Mouse (Mus musculus): ENCODE data around the gene Rdh13.

The Rdh13 gene

GRCm38 (mm10) chr7:4445216-4445791, at the start of gene Rdh13:
Gene Rdh13 (minus strand): TSS chr7:4445649.
- peak; percentile 75 to 77 for DNase-seq

- no peak for DNase-seq
Measured at GRCm38 (mm10) chr7:4493991-4494390, 48.5 kb upstream of the Rdh13 start.

- peak in 1 of 2 experiments; percentile 18 for DNase-seq
Measured at GRCm38 (mm10) chr7:4492284-4493224, 47.1 kb upstream of the Rdh13 start.

GRCm38 (mm10) chr7:4491308-4491707, 45.9 kb upstream of the Rdh13 start:
- DNase-seq: no peak

GRCm38 (mm10) chr7:4482281-4482680, 36.8 kb upstream of the Rdh13 start:
- no peak for DNase-seq

- peak in 1 of 2 experiments; percentile 31 for DNase-seq
Measured at GRCm38 (mm10) chr7:4479674-4480073, 34.2 kb upstream of the Rdh13 start.

- no peak for DNase-seq
Measured at GRCm38 (mm10) chr7:4478796-4479291, 33.4 kb upstream of the Rdh13 start.

- no peak for DNase-seq
Measured at GRCm38 (mm10) chr7:4478021-4478795, 32.8 kb upstream of the Rdh13 start.

GRCm38 (mm10) chr7:4473940-4474339, 28.5 kb upstream of the Rdh13 start:
- no peak for DNase-seq

- DNase-seq: peak; percentile 40 to 46
Measured at GRCm38 (mm10) chr7:4471179-4471555, 25.7 kb upstream of the Rdh13 start.

- peak; percentile 29 to 33 for DNase-seq
Measured at GRCm38 (mm10) chr7:4470275-4471178, 25.1 kb upstream of the Rdh13 start.

- DNase-seq: no peak
Measured at GRCm38 (mm10) chr7:4467801-4468200, 22.4 kb upstream of the Rdh13 start.

- no peak for DNase-seq
Measured at GRCm38 (mm10) chr7:4464194-4464824, 18.9 kb upstream of the Rdh13 start.

GRCm38 (mm10) chr7:4460576-4461434, 15.4 kb upstream of the Rdh13 start, which contains the start of gene Eps8l1:
Gene Eps8l1 (plus strand): TSS chr7:4460674.
- DNase-seq: no peak

- no peak for DNase-seq
Measured at GRCm38 (mm10) chr7:4452644-4453043, 7.2 kb upstream of the Rdh13 start.

GRCm38 (mm10) chr7:4449211-4449610, 3.8 kb upstream of the Rdh13 start:
- DNase-seq: no peak

- no peak for DNase-seq
Measured at GRCm38 (mm10) chr7:4448439-4448838, 3.0 kb upstream of the Rdh13 start.

GRCm38 (mm10) chr7:4447138-4447537, 1.7 kb upstream of the Rdh13 start:
- no peak for DNase-seq

- no peak for DNase-seq
Measured at GRCm38 (mm10) chr7:4440549-4440948, 4.9 kb downstream of the Rdh13 start.

GRCm38 (mm10) chr7:4437721-4438120, 7.7 kb downstream of the Rdh13 start:
- DNase-seq: no peak
